ENCODE assay signal across 11 mouse cellular contexts in the genomic region with DNA sequence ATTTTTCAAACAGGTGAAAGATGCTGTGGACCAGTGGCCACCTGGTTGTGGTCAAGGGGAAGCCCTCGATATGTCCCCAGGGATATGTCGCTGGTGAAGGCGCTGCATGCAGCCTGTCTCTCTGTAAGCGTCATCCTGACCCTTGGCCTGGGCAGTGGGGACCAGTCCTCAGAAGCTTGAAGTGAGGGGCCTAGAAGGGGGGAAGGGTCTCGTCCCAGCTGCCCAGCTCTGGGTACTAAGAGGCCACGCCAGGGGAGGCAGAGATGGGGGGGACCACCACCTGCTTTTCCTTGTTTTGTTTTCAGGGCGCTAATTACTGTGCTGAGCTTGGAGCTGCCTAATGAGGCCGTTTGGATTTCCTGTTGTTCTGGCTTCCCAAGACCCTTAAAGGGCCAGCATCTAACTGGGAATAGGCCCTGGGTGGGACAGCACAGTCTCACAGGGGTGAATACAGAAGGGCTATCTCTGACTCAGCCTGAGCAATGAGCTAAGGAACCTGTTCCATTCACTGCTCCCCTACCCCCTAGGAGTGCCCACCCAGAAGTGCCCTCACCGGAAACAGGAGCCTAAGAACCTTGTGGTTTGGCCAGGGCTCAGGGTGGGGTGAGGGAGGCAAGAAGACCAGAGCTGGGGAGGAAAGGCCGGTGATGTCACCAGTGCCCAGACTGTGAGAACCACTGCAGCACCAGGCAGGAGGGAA. TPM values are rescaled to one million over a fixed set of nuclear protein-coding genes. Genes with fewer than 3 reads are reported as not detected.
A peak's percentile ranks its signal among the peaks of the same experiment; 100 is the strongest.
DNase-seq lines count a peak whose midpoint lies in the region; ATAC-seq lines count a peak whose summit lies in the region.
"Had no signal": no experiment of that assay in that cellular context is flagged by ENCODE, and none has a peak within 500 bp of the region (broad histone marks: within the 10 kb centered on the region; RNA-seq: fewer than 3 reads in every experiment).

No protein-coding gene starts in this region.

- peaks cover 71% of the 10 kb centered on the region for H3K27me3 ChIP-seq in hindbrain, embryonic 12.5 days
- peaks cover 65% of the 10 kb centered on the region for H3K27me3 ChIP-seq in hindbrain, embryonic 10.5 days (ENCODE audit: insufficient read depth, poor library complexity, severe bottlenecking)
- peaks cover 60% of the 10 kb centered on the region for H3K27me3 ChIP-seq in neural tube, embryonic 12.5 days (replicated peaks)
- peaks cover 46% of the 10 kb centered on the region for H3K27me3 ChIP-seq in neural tube, embryonic 15.5 days (replicated peaks)
- H3K27me3 ChIP-seq in limb, embryonic 11.5 days (ENCODE audit: control insufficient read depth, insufficient read depth, low read length) = no peaks in the 10 kb centered on the region

- H3K9ac ChIP-seq in hindbrain, embryonic 12.5 days = no peak overlapping the region
- H3K9ac ChIP-seq in neural tube, embryonic 12.5 days = no peak overlapping the region
- no peak overlapping the region for H3K9ac ChIP-seq in neural tube, embryonic 15.5 days (replicated peaks)
- no peak overlapping the region for H3K9ac ChIP-seq in limb, embryonic 11.5 days (ENCODE audit: low read length)

- H3K4me2 ChIP-seq in hindbrain, embryonic 12.5 days (replicated peaks) = no peak overlapping the region
- no peak overlapping the region for H3K4me2 ChIP-seq in neural tube, embryonic 12.5 days (replicated peaks)
- no peak overlapping the region for H3K4me2 ChIP-seq in neural tube, embryonic 15.5 days
- no peak overlapping the region for H3K4me2 ChIP-seq in limb, embryonic 11.5 days (ENCODE audit: low read depth, severe bottlenecking)

- no peak overlapping the region for H3K4me3 ChIP-seq in hindbrain, embryonic 12.5 days
- H3K4me3 ChIP-seq in hindbrain, embryonic 10.5 days = no peak overlapping the region
- no peak overlapping the region for H3K4me3 ChIP-seq in neural tube, embryonic 12.5 days
- no peak overlapping the region for H3K4me3 ChIP-seq in neural tube, embryonic 15.5 days (replicated peaks)
- H3K4me3 ChIP-seq in limb, embryonic 11.5 days (ENCODE audit: low read depth, low read length) = no peak overlapping the region

- 31% methylated on average over 10 of the region's 10 CpGs for WGBS in hindbrain, embryonic 12.5 days
- WGBS in hindbrain, embryonic 10.5 days = 26% methylated on average over 10 of the region's 10 CpGs
- 26% methylated on average over 10 of the region's 10 CpGs for WGBS in neural tube, embryonic 12.5 days
- WGBS in neural tube, embryonic 15.5 days = 27% methylated on average over 10 of the region's 10 CpGs
- WGBS in limb, embryonic 11.5 days = 17% methylated on average over 10 of the region's 10 CpGs

- no peaks in the 10 kb centered on the region for H3K36me3 ChIP-seq in hindbrain, embryonic 12.5 days
- H3K36me3 ChIP-seq in hindbrain, embryonic 10.5 days = no peaks in the 10 kb centered on the region
- H3K36me3 ChIP-seq in neural tube, embryonic 12.5 days = no peaks in the 10 kb centered on the region
- H3K36me3 ChIP-seq in neural tube, embryonic 15.5 days = no peaks in the 10 kb centered on the region
- H3K36me3 ChIP-seq in limb, embryonic 11.5 days (ENCODE audit: control insufficient read depth, insufficient read depth, low read length) = no peaks in the 10 kb centered on the region

- peaks cover 6% of the 10 kb centered on the region; the same call in 1 of the 2 replicates for H3K9me3 ChIP-seq in hindbrain, embryonic 12.5 days (replicated peaks)
- H3K9me3 ChIP-seq in hindbrain, embryonic 10.5 days = peaks cover 5% of the 10 kb centered on the region; the same call in 1 of the 2 replicates
- H3K9me3 ChIP-seq in neural tube, embryonic 12.5 days = peaks cover 3% of the 10 kb centered on the region; the same call in 1 of the 2 replicates
- H3K9me3 ChIP-seq in neural tube, embryonic 15.5 days (replicated peaks) = no peaks in the 10 kb centered on the region
- no peaks in the 10 kb centered on the region for H3K9me3 ChIP-seq in limb, embryonic 11.5 days (ENCODE audit: control insufficient read depth, low read length)

- H3K4me1 ChIP-seq in hindbrain, embryonic 12.5 days = peaks cover 21% of the 10 kb centered on the region
- H3K4me1 ChIP-seq in hindbrain, embryonic 10.5 days (replicated peaks) = peaks cover 48% of the 10 kb centered on the region
- peaks cover 15% of the 10 kb centered on the region for H3K4me1 ChIP-seq in neural tube, embryonic 12.5 days
- H3K4me1 ChIP-seq in neural tube, embryonic 15.5 days = peaks cover 6% of the 10 kb centered on the region; the same call in 1 of the 2 replicates
- peaks cover 26% of the 10 kb centered on the region for H3K4me1 ChIP-seq in limb, embryonic 11.5 days (ENCODE audit: control insufficient read depth, insufficient read depth, low read length)

- no peak for DNase-seq in hindbrain, embryonic 10.5 days (ENCODE audit: low spot score)
- DNase-seq in limb, embryonic 11.5 days (ENCODE audit: low spot score) = peak; percentile 48
- DNase-seq in adrenal gland, adult 2 months = no peak
- no peak for DNase-seq in cerebellum, postnatal 10 days
- DNase-seq in right cerebral cortex, postnatal 10 days (ENCODE audit: low spot score in 2 of 2) = no peak
- DNase-seq: adrenal gland, adult 8-10 months; cerebellum, adult 8-10 months; right cerebral cortex, postnatal 25 days had no signal

- 0 out of 2 replicates have a peak, but pooled peaks have one; percentile 33 for ATAC-seq in hindbrain, embryonic 12.5 days (ENCODE audit: low FRiP score)
- ATAC-seq in neural tube, embryonic 12.5 days (ENCODE audit: low FRiP score, low read depth) = peak; percentile 25; the same call in 1 of the 2 replicates
- ATAC-seq in neural tube, embryonic 15.5 days (ENCODE audit: low FRiP score) = no peak; the same call in 1 of the 2 replicates
- ATAC-seq in limb, embryonic 11.5 days (ENCODE audit: insufficient number of reproducible peaks, low FRiP score, low TSS enrichment, low read depth) = peak; percentile 52; the same call in 1 of the 2 replicates

- H3K27ac ChIP-seq in hindbrain, embryonic 12.5 days = no peak overlapping the region
- no peak overlapping the region for H3K27ac ChIP-seq in hindbrain, embryonic 10.5 days
- H3K27ac ChIP-seq in neural tube, embryonic 12.5 days = no peak overlapping the region
- H3K27ac ChIP-seq in neural tube, embryonic 15.5 days (replicated peaks) = no peak overlapping the region
- H3K27ac ChIP-seq in limb, embryonic 11.5 days (replicated peaks; ENCODE audit: low read depth, low read length) = 0 out of 2 replicates have a peak overlapping the region, but pooled peaks have one; percentile 18

RNA-seq across cellular contexts. Expression of a gene that starts 11.7 kb away (rescaled TPM):
- 5.6 TPM in 2 replicates for polyA plus RNA-seq in hindbrain, embryonic 12.5 days (2016; fragmentation: Nextera tagmentation; extraction: Ambion mirVana)
- 4.7 and 5.8 TPM in 2 replicates for polyA plus RNA-seq in hindbrain, embryonic 10.5 days (2016; fragmentation: Nextera tagmentation; extraction: Ambion mirVana)
- polyA plus RNA-seq in neural tube, embryonic 12.5 days (2016; fragmentation: Nextera tagmentation; extraction: Ambion mirVana) = 5.0 and 6.0 TPM in 2 replicates
- polyA plus RNA-seq in neural tube, embryonic 15.5 days (2015; fragmentation: Nextera tagmentation; extraction: Ambion mirVana) = 3.9 and 10.4 TPM in 2 replicates
- polyA plus RNA-seq in limb, embryonic 11.5 days (2014; fragmentation: Nextera tagmentation; extraction: Ambion mirVana) = 3.1 and 3.4 TPM in 2 replicates
- total RNA-seq in adrenal gland, adult 2 months (2021) = 1 to 10 TPM; 5.8 to 9.8 TPM
- polyA plus RNA-seq in adrenal gland, adult 2 months (2012; rRNA removed) = 14.9 and 16.0 TPM in 2 replicates

RNA-seq across cellular contexts. Expression of a gene that starts 25.4 kb away (rescaled TPM):
- 28.2 and 28.3 TPM in 2 replicates for polyA plus RNA-seq in hindbrain, embryonic 12.5 days (2016; fragmentation: Nextera tagmentation; extraction: Ambion mirVana)
- 23.1 and 26.7 TPM in 2 replicates for polyA plus RNA-seq in hindbrain, embryonic 10.5 days (2016; fragmentation: Nextera tagmentation; extraction: Ambion mirVana)
- 26.6 TPM in 2 replicates for polyA plus RNA-seq in neural tube, embryonic 12.5 days (2016; fragmentation: Nextera tagmentation; extraction: Ambion mirVana)
- polyA plus RNA-seq in neural tube, embryonic 15.5 days (2015; fragmentation: Nextera tagmentation; extraction: Ambion mirVana) = 23.7 and 23.8 TPM in 2 replicates
- polyA plus RNA-seq in limb, embryonic 11.5 days (2014; fragmentation: Nextera tagmentation; extraction: Ambion mirVana) = 12.1 and 14.6 TPM in 2 replicates
- total RNA-seq in adrenal gland, adult 2 months (2021) = 10 to 100 TPM; 21.2 to 22.0 TPM
- polyA plus RNA-seq in adrenal gland, adult 2 months (2012; rRNA removed) = 27.6 and 30.1 TPM in 2 replicates

RNA-seq across cellular contexts. Expression of a gene that starts 37.1 kb away (rescaled TPM):
- polyA plus RNA-seq in hindbrain, embryonic 12.5 days (2016; fragmentation: Nextera tagmentation; extraction: Ambion mirVana) = 1.9 and 2.4 TPM in 2 replicates
- polyA plus RNA-seq in hindbrain, embryonic 10.5 days (2016; fragmentation: Nextera tagmentation; extraction: Ambion mirVana) = 0.67 and 0.81 TPM in 2 replicates
- polyA plus RNA-seq in neural tube, embryonic 12.5 days (2016; fragmentation: Nextera tagmentation; extraction: Ambion mirVana) = 2.4 and 2.7 TPM in 2 replicates
- 11.3 and 12.1 TPM in 2 replicates for polyA plus RNA-seq in neural tube, embryonic 15.5 days (2015; fragmentation: Nextera tagmentation; extraction: Ambion mirVana)
- 0.57 and 0.69 TPM in 2 replicates for polyA plus RNA-seq in limb, embryonic 11.5 days (2014; fragmentation: Nextera tagmentation; extraction: Ambion mirVana)
- 10 to 100 TPM in 1 of 2 experiments, 1 to 10 TPM in 1; 3.1 to 28.4 TPM for total RNA-seq in adrenal gland, adult 2 months (2021)
- polyA plus RNA-seq in adrenal gland, adult 2 months (2012; rRNA removed) = 12.8 and 21.4 TPM in 2 replicates

RNA-seq across cellular contexts. Expression of a gene that starts 42.9 kb away (rescaled TPM):
- polyA plus RNA-seq in hindbrain, embryonic 12.5 days (2016; fragmentation: Nextera tagmentation; extraction: Ambion mirVana) = 5.8 and 8.2 TPM in 2 replicates
- polyA plus RNA-seq in hindbrain, embryonic 10.5 days (2016; fragmentation: Nextera tagmentation; extraction: Ambion mirVana) = 1.2 and 3.8 TPM in 2 replicates
- polyA plus RNA-seq in neural tube, embryonic 12.5 days (2016; fragmentation: Nextera tagmentation; extraction: Ambion mirVana) = 8.4 and 9.3 TPM in 2 replicates
- 39.5 and 46.6 TPM in 2 replicates for polyA plus RNA-seq in neural tube, embryonic 15.5 days (2015; fragmentation: Nextera tagmentation; extraction: Ambion mirVana)
- 2.7 and 4.3 TPM in 2 replicates for polyA plus RNA-seq in limb, embryonic 11.5 days (2014; fragmentation: Nextera tagmentation; extraction: Ambion mirVana)
- total RNA-seq in adrenal gland, adult 2 months (2021) = 1 to 10 TPM in 1 of 2 experiments, under 1 TPM in 1; 0.23 to 2.2 TPM
- polyA plus RNA-seq in adrenal gland, adult 2 months (2012; rRNA removed) = 0.34 and 0.91 TPM in 2 replicates
